Mouse (Mus musculus) hindbrain, postnatal 0 days (tissue): ENCODE measurements around the gene Ip6k2. TPM values are rescaled to one million over a fixed set of nuclear protein-coding genes. Genes with fewer than 3 reads are reported as not detected.

Experiments used
- ATAC-seq: fragments of 200-750 bp; cut with Nextera tagmentation; 2 replicates; pipeline ENCODE4 v1.8.0; 2017; ENCODE audit warnings: mild to moderate bottlenecking, moderate TSS enrichment, moderate library complexity
- DNase-seq: peaks from one replicate; pipeline ENCODE4 v3.0.0-alpha.2; 2015; ENCODE audit warnings: low spot score
- H3K27ac ChIP-seq: fragments of 300-500 bp; sonication (generic); 2 replicates; pipeline ENCODE4 v1.5.1; 2014; ENCODE audit warnings: mild to moderate bottlenecking
- H3K27me3 ChIP-seq: fragments of 300-500 bp; sonication (generic); 2 replicates; pipeline ENCODE4 v1.6.1; 2014; ENCODE audit warnings: low read length, mixed read lengths; ENCODE audit not compliant: insufficient read depth
- H3K36me3 ChIP-seq: fragments of 300-500 bp; sonication (generic); 2 replicates; pipeline ENCODE4 v1.6.1; 2014; ENCODE audit warnings: low read length, mixed read lengths; ENCODE audit not compliant: insufficient read depth
- H3K4me1 ChIP-seq: fragments of 300-500 bp; sonication (generic); 2 replicates; pipeline ENCODE4 v1.6.1; 2014; ENCODE audit warnings: antibody characterized with exemption, low read length, mixed read lengths; ENCODE audit not compliant: insufficient read depth
- H3K4me2 ChIP-seq: fragments of 300-500 bp; sonication (generic); 2 replicates; pipeline ENCODE4 v1.6.1; 2014; ENCODE audit warnings: low read depth, mild to moderate bottlenecking, low read length, moderate library complexity, mixed read lengths
- H3K4me3 ChIP-seq: fragments of 300-500 bp; sonication (generic); 2 replicates; pipeline ENCODE4 v1.5.1; 2014; ENCODE audit warnings: low read length
- H3K9ac ChIP-seq: fragments of 300-500 bp; sonication (generic); replicated peaks from 2 replicates; pipeline ENCODE4 v1.6.1; 2014; ENCODE audit warnings: mild to moderate bottlenecking, low read length, moderate library complexity, mixed read lengths
- H3K9me3 ChIP-seq: fragments of 300-500 bp; sonication (generic); 2 replicates; pipeline ENCODE4 v1.6.1; 2016; ENCODE audit warnings: low read length, mixed read lengths
- CTCF ChIP-seq: IDR thresholded peaks from 2 replicates; pipeline ENCODE4 v1.5.1; 2016; ENCODE audit warnings: antibody characterized with exemption, control low read depth, low read depth
- WGBS: fragments of 180-500 bp; shearing (Covaris S2); extraction: QIAGEN DNeasy Blood & Tissue Kit; methylation state at CpG from one replicate; pipeline ENCODE4 v1.1.7; 2014; 5-methylcytosine and 5-hydroxymethylcytosine counted together
- polyA plus RNA-seq: library from polyadenylated mRNA; unstranded; fragments of >200 nt; fragmentation: Nextera tagmentation; extraction: Ambion mirVana; gene quantifications from 2 replicates; pipeline ENCODE4 v1.2.1, GENCODE M21; 2015
- total RNA-seq: library from RNA; depleted of rRNA; stranded (reverse); fragments of >200 nt; gene quantifications from 2 replicates; pipeline ENCODE4 v1.2.3, GENCODE M21; 2014

Ip6k2 gene
- total and polyA plus RNA-seq, 2 experiments from 2014 or later, result 122 to 187 TPM

GRCm38 (mm10) chr9:108747694-108748093, 35.9 kb upstream of the Ip6k2 start:
- Histone ChIP-seq H3K4me1 (no peaks in the 10 kb centered on the region), H3K27me3 (no peaks in the 10 kb centered on the region), H3K4me3 (no peak overlapping the region), H3K27ac (no peak overlapping the region), H3K36me3 (peaks cover 63% of the 10 kb centered on the region), H3K9ac (no peak overlapping the region), H3K9me3 (no peaks in the 10 kb centered on the region), H3K4me2 (no peak overlapping the region)
- TF ChIP-seq CTCF, result no peak
- ATAC-seq, result no peak
- DNase-seq, result no peak
- WGBS, result 82% methylated on average over 3 of the region's 3 CpGs

DNA sequence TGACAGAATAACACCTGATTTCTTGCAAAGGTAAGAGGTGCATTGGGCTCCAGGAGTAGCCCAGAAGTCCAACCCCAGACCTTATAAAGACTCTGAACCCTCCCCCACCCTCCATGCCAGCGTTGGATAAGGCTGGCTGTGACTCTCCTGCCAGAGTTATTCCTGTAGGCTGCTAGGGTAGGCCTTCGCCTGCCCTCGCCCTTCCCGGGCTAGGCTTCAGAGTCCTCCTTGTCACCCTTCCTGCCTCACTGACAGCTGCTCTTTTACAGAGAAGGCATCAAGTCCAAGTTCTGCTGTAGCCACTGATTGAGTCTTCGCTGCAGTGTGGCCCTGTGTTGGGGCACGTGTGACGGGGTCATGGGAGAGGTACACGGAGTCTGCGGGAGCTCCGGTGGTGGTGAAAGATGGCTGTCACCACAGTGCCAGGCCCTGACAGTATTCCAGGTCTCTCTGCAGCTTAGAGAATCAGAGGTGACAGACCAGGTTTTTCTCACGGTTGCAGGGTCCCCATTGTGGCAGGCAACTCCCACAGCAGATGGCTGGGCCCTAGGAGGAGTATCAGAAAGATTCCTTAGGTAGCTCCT, 34.9 kb upstream of the Ip6k2 start:
- Histone ChIP-seq H3K9ac (no peak overlapping the region), H3K9me3 (no peaks in the 10 kb centered on the region), H3K4me3 (no peak overlapping the region), H3K4me2 (no peak overlapping the region), H3K4me1 (no peaks in the 10 kb centered on the region), H3K27ac (0 out of 2 replicates have a peak overlapping the region, but pooled peaks have one; percentile 13), H3K27me3 (no peaks in the 10 kb centered on the region), H3K36me3 (peaks cover 54% of the 10 kb centered on the region)
- no peak for ATAC-seq
- 79% methylated on average over 11 of the region's 11 CpGs for WGBS
- TF ChIP-seq CTCF, result no peak
- no peak for DNase-seq

GRCm38 (mm10) chr9:108750616-108751015, 33.0 kb upstream of the Ip6k2 start:
- H3K4me3 ChIP-seq, result no peak overlapping the region
- ATAC-seq (no peak), DNase-seq (no peak)
- no peak overlapping the region for H3K27ac ChIP-seq
- H3K9ac ChIP-seq, result no peak overlapping the region
- 80% methylated on average over 11 of the region's 11 CpGs for WGBS
- TF ChIP-seq CTCF, result no peak
- no peaks in the 10 kb centered on the region for H3K4me1 ChIP-seq
- H3K9me3 ChIP-seq, result no peaks in the 10 kb centered on the region
- H3K27me3 ChIP-seq, result no peaks in the 10 kb centered on the region
- no peak overlapping the region for H3K4me2 ChIP-seq
- peaks cover 37% of the 10 kb centered on the region for H3K36me3 ChIP-seq

DNA sequence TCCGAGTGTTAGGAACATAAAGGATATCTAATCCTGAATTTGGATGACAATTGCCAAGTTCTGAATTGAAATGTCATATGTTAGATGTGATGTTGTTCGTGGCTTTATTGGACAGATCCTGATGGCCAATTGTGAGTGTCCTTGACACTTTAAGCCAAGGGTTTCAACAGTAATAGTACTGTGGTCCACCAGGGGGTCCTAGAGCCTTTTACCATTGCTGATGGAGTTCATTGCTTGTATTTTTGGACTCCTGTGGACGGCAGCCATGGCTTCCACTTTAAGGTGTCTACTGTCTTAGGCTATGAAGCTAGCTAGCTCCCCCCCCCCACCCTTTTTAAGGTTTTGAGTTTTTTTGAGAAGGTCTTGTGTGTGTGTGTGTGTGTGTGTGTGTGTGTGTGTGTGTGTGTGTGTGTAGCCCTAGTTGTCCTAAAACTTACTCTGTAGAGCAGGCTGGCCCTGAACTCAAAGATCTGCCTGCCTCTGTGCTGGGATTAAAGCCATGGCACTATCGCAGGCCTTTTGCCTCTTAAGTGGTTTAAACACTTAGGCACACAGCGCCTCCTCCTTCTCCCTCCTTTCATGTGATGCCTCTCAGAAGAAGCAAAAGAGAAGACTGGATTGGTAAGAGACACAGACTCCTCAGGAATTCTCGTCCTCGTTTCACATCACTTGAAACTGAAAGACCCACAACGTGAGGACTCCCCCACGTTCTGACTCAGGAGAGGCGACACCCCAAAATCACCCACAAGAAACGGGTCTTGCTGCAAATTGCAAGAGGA, 31.3 kb upstream of the Ip6k2 start:
- no peak for ATAC-seq
- WGBS, result 91% methylated on average over 11 of the region's 11 CpGs

DNA sequence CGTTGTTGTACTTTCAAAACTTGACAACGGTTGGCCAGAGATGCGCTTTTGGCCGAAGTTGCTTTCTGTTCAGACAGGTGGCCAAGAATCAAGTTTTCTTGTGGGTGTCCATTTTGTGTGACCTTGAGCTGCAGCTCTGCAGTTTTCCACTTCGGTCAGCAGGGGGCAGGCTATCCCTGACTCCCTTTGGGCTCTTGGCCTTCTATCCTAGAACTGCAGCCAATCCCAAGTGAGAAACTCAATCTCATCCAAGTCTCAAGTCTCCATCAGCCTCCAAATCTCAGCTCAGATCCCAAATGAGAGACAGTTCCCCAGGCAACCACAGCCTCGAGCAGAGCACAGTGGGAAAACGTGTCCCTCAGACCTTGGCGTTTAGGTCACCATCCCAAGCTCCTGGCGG, 30.3 kb upstream of the Ip6k2 start:
- ATAC-seq (peak; percentile 49; the same call in 1 of the 2 replicates), DNase-seq (peak; percentile 80)
- no peaks in the 10 kb centered on the region for H3K4me1 ChIP-seq
- no peak overlapping the region for H3K4me3 ChIP-seq
- H3K4me2 ChIP-seq, result no peak overlapping the region
- no peaks in the 10 kb centered on the region for H3K9me3 ChIP-seq
- H3K9ac ChIP-seq, result no peak overlapping the region
- peaks cover 10% of the 10 kb centered on the region; the same call in 1 of the 2 replicates for H3K36me3 ChIP-seq
- TF ChIP-seq CTCF, result peak; percentile 84
- 60% methylated on average over 9 of the region's 9 CpGs for WGBS
- no peaks in the 10 kb centered on the region for H3K27me3 ChIP-seq
- H3K27ac ChIP-seq, result no peak overlapping the region

More for the DNA sequence above, 31.3 kb upstream of the Ip6k2 start:
- no peak for TF ChIP-seq CTCF
- H3K4me2 ChIP-seq, result no peak overlapping the region
- no peak overlapping the region for H3K27ac ChIP-seq
- H3K9me3 ChIP-seq, result no peaks in the 10 kb centered on the region
- H3K36me3 ChIP-seq, result peaks cover 20% of the 10 kb centered on the region; the same call in 1 of the 2 replicates
- H3K27me3 ChIP-seq, result no peaks in the 10 kb centered on the region
- H3K4me1 ChIP-seq, result no peaks in the 10 kb centered on the region
- no peak overlapping the region for H3K4me3 ChIP-seq
- no peak for DNase-seq
- H3K9ac ChIP-seq, result no peak overlapping the region

- Histone ChIP-seq H3K27ac (no peak overlapping the region), H3K9ac (no peak overlapping the region), H3K36me3 (peaks cover 5% of the 10 kb centered on the region; the same call in 1 of the 2 replicates), H3K27me3 (no peaks in the 10 kb centered on the region), H3K4me3 (no peak overlapping the region), H3K4me1 (no peaks in the 10 kb centered on the region), H3K9me3 (no peaks in the 10 kb centered on the region), H3K4me2 (no peak overlapping the region)
- TF ChIP-seq CTCF, result no peak
- 90% methylated on average over 3 of the region's 3 CpGs for WGBS
- ATAC-seq (no peak), DNase-seq (no peak)
Measured at GRCm38 (mm10) chr9:108753976-108754375, 29.6 kb upstream of the Ip6k2 start.

DNA sequence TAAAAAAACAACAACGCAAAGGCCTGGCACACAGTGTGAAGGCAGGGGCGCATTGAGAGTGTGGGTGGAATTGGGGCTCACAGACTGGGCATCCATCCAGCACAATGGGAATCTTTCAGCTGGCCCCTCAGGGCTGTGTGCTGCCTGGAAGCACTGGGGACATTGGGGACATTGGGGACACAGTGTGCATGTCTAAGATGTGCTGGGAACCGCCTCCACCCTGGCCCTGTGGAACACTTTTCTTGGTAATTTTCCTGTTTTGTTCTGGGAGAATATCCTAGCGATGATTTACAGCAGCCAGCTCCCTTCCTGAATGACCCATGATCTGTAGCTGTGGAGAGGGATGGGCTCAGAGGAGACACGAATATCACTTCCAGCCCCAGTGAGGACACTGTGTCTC, 29.2 kb upstream of the Ip6k2 start:
- no peak for TF ChIP-seq CTCF
- Histone ChIP-seq H3K27me3 (no peaks in the 10 kb centered on the region), H3K36me3 (0 out of 2 replicates have a peak, but pooled peaks cover 3% of the 10 kb centered on the region), H3K9me3 (no peaks in the 10 kb centered on the region), H3K9ac (no peak overlapping the region), H3K4me1 (no peaks in the 10 kb centered on the region), H3K4me3 (no peak overlapping the region), H3K27ac (no peak overlapping the region), H3K4me2 (no peak overlapping the region)
- peak; percentile 17 for DNase-seq
- 80% methylated on average over 5 of the region's 5 CpGs for WGBS
- peak; percentile 45; the same call in 1 of the 2 replicates for ATAC-seq
